Mouse (Mus musculus) heart, postnatal 25 days (tissue): Measurements from ENCODE around the gene Ankrd63. TPM values are rescaled to one million over a fixed set of nuclear protein-coding genes. Genes with fewer than 3 reads are reported as not detected.

Experiments
- DNase-seq: peaks from one replicate; pipeline ENCODE4 v3.0.0; 2022; ENCODE audit warnings: low spot score
- intact Hi-C: fragments of 180-260 bp; cut with DNase I; formaldehyde crosslinking; loops from one replicate; pipeline ENCODE4 v1.15.1; 2025
- total RNA-seq, 2 experiments: library from RNA; stranded (reverse); gene quantifications; 2 replicates each; pipeline ENCODE4 v1.2.3; 2021

The Ankrd63 gene
- total RNA-seq, result 1 to 10 TPM; 1.8 to 3.0 TPM

- DNase-seq, result no peak
- intact Hi-C loops, result loop anchor here (5.0 kb wide), 1 partner anchor 38 kb away; no protein-coding TSS in a partner anchor
These were observed at the start of gene Ankrd63 for GRCm38 (mm10) chr2:118703913-118704730. Ankrd63 (minus strand) TSS chr2:118703963.

DNA sequence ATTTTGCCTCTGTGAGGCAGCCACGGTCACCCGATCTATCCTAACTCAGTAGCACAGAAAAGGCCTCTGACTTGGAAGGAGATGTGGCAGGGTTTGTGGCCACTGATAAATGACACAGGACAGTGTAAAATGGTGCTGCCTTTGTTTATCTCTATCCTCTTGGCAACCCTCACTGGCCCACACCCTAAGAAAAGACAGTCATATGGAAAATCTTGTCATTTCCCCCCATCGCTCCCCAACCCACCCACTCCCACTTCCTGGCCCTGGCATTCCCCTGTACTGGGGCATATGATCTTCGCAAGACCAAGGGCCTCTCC is 49.0 kb upstream of the Ankrd63 start:
- DNase-seq, result no peak
- intact Hi-C loops, result no loop called here

DNA sequence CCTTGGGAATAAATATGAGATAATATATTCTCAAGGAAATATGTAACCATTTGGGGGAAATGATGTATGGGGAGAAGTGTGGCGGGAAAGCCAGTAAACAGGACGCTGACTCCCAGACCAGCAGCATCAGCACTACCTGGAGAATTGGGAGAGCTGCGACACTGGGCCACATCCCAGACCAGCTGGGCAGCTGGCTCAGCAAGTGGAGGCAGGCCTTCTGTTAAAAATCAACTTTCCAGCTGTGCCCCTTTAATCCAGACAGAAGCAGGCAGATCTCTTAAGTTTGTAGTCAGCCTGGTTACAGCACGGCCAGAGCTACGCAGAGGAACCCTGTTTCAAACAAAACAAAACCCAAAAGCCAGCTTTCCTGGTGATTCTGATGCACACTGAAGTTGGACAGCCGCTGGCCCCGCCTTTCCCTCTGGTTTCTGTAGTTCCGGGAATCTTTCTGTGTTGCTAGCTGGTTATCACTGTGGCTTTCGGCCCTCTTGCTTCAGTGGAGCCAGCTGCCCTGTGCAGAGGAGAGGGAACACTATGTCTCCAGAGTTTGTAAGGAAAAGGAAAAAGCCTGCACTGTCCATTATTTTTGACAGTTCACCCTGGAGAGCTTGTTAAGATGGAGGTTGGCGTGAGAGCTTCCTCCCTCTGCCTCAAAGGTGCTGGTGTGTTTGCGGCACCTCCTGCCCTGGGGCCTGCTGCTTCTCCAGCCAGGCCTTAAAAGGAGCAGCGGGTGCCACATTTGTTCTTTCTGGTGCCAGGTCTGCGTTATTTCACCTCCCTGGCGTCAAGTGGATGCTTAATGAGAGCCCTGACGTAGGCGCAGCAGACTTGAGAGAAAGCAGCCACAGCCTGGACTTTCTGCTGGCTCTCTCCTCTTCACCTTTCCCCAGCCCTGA is 48.4 kb upstream of the Ankrd63 start:
- intact Hi-C loops, result no loop called here
- DNase-seq, result no peak

DNA sequence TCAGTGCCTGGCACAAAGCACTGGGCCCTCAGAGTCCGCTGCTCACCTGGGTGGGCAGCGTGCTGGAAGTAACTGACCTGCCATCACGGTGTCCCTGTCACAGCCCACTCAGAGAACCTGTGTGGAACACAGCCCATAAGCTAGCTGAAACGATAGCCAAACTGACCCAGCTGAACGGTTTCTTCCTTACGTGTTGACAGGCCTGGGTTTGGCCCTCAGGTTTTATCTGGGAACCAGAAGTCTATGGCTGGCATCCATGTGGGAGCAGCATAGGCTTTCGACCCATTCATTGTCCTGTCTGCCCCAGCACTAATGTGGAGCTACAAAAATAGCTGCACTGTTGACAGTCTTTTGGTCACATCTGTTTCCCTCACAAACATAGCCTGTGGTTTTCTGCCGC is 46.7 kb upstream of the Ankrd63 start:
- DNase-seq, result no peak
- intact Hi-C loops, result no loop called here

DNA sequence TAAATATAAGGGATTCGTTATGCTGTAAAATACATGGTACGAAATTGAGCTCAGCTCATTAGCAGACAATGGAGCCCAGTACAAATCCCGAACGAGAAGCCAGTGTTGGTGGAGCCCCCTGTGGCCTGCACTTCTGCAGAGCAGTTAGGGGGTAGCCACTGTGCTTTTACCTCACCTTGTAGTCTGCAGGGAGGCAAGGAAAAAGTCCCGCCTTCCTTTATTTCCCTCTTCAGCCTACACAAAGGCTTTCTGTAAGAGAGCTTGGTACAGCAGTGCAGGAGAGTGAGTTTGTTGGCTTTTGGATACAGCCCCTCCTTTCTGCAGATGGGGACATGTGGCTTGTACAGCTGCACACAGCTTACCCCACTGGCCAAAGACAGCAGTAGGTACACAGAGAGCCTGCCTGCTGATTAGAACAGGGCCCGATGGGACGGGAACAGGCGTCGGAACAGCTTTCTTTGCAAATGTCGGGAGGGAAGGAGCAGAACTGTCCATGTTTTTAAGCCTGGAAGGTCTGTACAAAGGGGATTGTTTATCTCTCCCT is 45.6 kb upstream of the Ankrd63 start:
- intact Hi-C loops, result no loop called here

DNA sequence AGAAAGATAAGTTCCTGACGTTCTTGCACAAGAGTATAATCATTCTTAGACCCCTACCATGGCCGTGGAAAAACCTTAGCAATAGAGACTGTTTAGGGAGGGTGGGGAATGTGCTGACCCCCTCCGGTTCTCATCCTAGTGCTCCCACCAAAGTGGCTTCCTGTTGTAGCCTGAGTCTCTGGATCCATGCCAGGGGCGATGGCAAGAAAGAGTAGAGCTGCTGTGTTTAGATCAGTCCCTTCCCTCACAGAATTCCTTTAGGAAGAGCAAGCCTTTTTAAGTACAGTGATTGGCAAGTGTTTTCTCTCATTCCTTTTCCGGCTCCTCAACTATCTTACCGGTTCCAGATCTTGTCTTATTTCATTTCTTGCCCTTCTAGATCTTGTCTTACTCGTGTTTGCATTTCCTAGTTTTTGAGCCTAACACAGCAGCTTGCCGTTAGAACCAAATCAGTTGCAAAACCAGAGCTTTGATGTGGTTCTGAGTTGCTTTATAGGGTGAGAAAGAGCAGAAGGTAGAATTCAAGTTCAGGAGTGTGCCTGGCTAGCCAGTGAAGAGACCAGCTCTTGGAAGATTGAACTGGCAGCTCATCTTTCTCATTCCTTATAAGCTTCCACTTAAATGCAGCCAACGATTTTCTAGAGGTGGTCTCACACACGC is 43.7 kb upstream of the Ankrd63 start:
- no peak for DNase-seq

More for the DNA sequence above, 45.6 kb upstream of the Ankrd63 start:
- no peak for DNase-seq

DNA sequence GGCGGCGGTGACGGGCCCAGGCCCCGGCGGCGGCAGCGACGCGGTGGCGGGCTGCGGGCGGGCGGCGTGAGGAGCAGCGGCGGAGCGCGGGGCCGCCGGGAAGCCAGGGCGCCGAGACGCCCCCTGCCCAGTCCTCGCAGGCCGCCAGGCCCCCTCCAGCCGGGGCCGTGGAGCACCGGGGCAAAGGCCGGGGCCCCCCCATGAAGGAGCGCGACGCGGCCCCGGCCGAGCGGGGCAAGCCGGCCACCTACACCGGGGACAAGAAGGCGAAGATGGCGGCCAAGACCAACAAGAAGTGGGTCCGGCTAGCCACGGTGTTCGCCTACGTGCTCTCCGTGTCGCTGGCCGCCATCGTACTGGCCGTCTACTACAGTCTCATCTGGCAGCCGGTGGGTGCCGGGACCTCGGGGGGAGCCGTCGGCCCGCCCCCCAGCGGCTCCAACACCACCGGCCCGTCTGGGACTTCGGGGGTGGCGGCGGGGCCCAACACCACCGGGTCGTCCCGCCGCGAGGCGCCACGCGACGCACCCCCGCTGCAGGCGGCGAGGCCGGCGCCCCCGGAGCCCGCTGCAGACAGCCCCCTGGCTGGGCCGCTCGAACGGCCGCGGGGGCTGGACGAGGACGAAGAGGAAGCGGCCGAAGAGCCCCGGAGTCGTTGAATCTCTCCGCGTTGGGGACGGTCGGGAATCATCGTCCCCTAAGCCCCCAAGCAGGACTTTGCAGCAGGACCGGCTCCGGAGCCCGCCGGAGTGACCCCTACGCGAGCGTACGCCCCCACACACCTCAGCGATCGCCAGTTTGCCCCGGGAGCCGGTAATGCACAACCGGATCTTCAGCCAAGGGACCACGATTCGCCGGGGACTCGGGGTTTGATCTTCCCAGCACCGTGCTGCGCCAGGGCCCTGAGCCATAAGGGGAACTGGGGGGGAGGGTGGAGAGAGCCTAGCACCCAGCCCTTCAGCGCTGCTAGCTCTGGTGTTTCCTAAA is 42.4 kb upstream of the Ankrd63 start:
- no peak for DNase-seq
- intact Hi-C loops, result loop anchor here (1.0 to 2.0 kb wide), 2 partner anchors 15 to 33 kb away; partner anchors contain the start of gene Disp2

More for the DNA sequence above, 43.7 kb upstream of the Ankrd63 start:
- intact Hi-C loops, result no loop called here

- intact Hi-C loops, result loop anchor here (1.0 to 2.0 kb wide), 2 partner anchors 16 to 33 kb away; partner anchors contain the start of gene Disp2
- peak; percentile 91 for DNase-seq
These were observed 41.6 kb upstream of the Ankrd63 start, which contains the start of gene Inafm2 for GRCm38 (mm10) chr2:118745232-118745884. Inafm2 (plus strand) TSS chr2:118745758.

- intact Hi-C loops, result loop anchor here (1.0 to 5.0 kb wide), 4 partner anchors 17 to 118 kb away; partner anchors contain the start of genes Ankrd63, Disp2 and Ivd
- DNase-seq, result no peak
These were observed 40.9 kb upstream of the Ankrd63 start for GRCm38 (mm10) chr2:118744621-118745020.

GRCm38 (mm10) chr2:118743261-118743943 is 39.6 kb upstream of the Ankrd63 start:
- intact Hi-C loops, result loop anchor here (1.0 to 5.0 kb wide), 3 partner anchors 41 to 140 kb away; partner anchors contain the start of genes Ankrd63 and Ivd
- DNase-seq, result no peak

DNA sequence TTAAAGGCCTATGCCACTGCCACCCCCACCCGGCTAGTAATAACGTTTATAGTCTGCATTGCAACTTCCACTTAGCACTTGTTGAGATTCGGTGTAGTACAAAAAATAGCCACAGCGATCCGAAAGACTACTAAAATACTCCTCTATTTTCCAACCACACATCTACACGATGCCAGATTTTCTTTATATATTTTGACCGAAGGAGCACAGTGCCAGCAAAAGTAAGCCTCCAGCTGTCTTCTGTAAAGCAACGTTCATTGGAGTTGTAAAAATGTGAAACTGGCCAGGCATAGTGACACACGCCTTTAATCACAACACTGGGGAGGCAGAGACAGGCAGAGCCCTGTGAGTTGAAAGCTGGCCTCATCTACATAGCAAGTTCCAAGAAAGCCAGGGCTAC is 37.4 kb upstream of the Ankrd63 start:
- DNase-seq, result no peak
- intact Hi-C loops, result loop anchor here (5.0 kb wide), 2 partner anchors 39 to 121 kb away; partner anchors contain the start of genes Ankrd63 and Ivd

DNA sequence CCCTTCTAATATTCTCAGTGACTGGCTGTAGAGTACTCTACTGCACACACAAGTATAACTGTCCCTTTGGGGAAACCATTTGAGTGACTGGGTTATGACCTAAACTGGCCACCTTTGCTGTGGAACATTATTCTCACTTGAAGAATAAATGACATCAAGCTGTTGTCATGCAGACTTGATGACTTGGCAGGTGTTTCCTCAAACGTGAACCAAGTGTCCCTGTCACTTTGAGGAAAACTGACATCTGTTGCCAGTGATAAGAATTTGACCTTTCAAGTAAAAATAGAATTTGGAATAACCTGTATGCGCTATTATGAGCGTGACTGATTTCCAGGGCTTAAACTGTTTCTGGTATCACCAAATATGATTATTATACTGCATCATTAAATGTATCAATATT is 36.6 kb upstream of the Ankrd63 start:
- intact Hi-C loops, result loop anchor here (5.0 kb wide), 2 partner anchors 38 to 122 kb away; partner anchors contain the start of genes Ankrd63 and Ivd
- DNase-seq, result no peak

GRCm38 (mm10) chr2:118733341-118733740 is 29.6 kb upstream of the Ankrd63 start:
- intact Hi-C loops, result no loop called here
- DNase-seq, result no peak

DNA sequence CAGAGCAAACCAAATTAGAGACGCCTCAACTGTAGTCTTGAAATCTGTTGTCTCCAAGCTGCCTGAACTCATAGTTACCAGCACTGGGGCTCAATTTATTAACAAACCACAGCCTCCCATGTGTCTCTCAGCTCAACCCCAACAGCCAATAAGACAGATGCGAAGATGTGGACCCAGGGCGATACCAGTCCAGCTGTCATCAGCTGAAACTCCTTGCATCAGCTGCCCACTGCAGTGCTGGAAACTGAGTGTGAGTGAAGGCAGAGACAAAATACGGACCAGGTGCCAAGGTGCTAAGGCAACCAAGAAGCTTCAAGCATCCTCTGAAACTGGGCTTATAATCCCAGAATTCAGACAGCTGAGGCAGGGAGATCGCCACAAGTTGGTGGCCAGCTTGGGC is 28.2 kb upstream of the Ankrd63 start:
- DNase-seq, result no peak

GRCm38 (mm10) chr2:118730622-118730915 is 26.8 kb upstream of the Ankrd63 start:
- intact Hi-C loops, result loop anchor here (1.0 kb wide), 1 partner anchor 92 kb away; no protein-coding TSS in a partner anchor
- peak; percentile 43 for DNase-seq

More for the DNA sequence above, 28.2 kb upstream of the Ankrd63 start:
- intact Hi-C loops, result no loop called here

DNA sequence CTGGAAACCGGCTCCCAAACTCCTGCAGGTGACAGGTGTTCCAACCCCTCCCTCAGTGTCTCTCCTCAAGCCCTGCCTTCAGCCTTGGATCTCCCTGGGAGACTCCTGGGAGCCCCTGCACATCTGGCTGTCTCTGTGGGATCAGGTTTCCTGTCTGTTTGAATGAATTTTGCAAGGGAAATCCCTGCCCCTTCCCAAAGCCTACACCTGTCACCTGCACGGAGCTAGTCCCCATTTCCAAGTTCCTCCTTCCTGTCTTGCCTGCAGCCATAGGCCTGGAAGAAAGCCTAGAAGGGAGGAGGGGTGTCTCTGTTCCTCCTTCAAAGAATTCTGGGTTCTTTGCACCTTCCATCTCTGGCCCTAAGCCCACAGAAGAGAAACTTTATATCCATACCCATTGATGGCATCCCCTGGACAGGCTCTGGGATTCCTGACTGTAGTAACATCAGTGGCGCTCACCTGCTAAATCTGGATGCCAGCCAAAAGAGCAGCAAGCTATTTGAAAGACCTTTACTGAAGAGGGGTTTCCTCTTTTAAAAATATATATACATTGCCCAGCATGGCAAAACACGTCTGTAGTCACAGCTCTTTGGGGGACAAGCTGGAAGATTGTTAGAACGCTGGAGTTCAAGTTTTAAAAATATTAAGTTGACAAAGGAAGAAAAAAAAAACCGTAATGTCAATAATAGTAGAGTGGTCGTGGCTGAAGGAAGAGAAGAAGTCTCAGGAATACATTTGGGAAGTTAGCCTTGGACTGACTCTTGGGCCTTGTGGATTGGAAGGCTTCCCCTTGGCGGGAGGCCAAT is 26.3 kb upstream of the Ankrd63 start:
- intact Hi-C loops, result loop anchor here (1.0 to 2.0 kb wide), 2 partner anchors 29 to 92 kb away; no protein-coding TSS in a partner anchor
- no peak for DNase-seq
